Mouse (Mus musculus) limb, embryonic 14.5 days (tissue): ENCODE results near the gene Tbc1d7. TPM values are rescaled to one million over a fixed set of nuclear protein-coding genes. Genes with fewer than 3 reads are reported as not detected.

Source experiments
- ATAC-seq: fragments of 200-750 bp; cut with Nextera tagmentation; 2 replicates; pipeline ENCODE4 v1.8.0; 2017; ENCODE audit warnings: low read depth, moderate number of reproducible peaks, moderate TSS enrichment; ENCODE audit not compliant: low FRiP score
- DNase-seq: peaks from one replicate; pipeline ENCODE4 v3.0.0-alpha.2; 2015; ENCODE audit warnings: low spot score
- H3K27ac ChIP-seq: fragments of 300-500 bp; sonication (generic); replicated peaks from 2 replicates; pipeline ENCODE4 v1.5.1; 2014; ENCODE audit warnings: low read depth, mild to moderate bottlenecking, low read length, moderate library complexity, mixed read lengths
- H3K27me3 ChIP-seq: fragments of 300-500 bp; sonication (generic); 2 replicates; pipeline ENCODE4 v1.6.1; 2014; ENCODE audit warnings: low read length, mixed read lengths; ENCODE audit not compliant: control insufficient read depth, insufficient read depth
- H3K36me3 ChIP-seq: fragments of 300-500 bp; sonication (generic); 2 replicates; pipeline ENCODE4 v1.6.1; 2014; ENCODE audit warnings: mild to moderate bottlenecking, low read length, moderate library complexity, mixed read lengths; ENCODE audit not compliant: control insufficient read depth, insufficient read depth
- H3K4me1 ChIP-seq: fragments of 300-500 bp; sonication (generic); 2 replicates; pipeline ENCODE4 v1.6.1; 2014; ENCODE audit warnings: antibody characterized with exemption, low read length, mixed read lengths; ENCODE audit not compliant: control insufficient read depth, insufficient read depth
- H3K4me2 ChIP-seq: fragments of 300-500 bp; sonication (generic); replicated peaks from 2 replicates; pipeline ENCODE4 v1.6.1; 2014; ENCODE audit warnings: low read depth, mild to moderate bottlenecking, low read length, moderate library complexity; ENCODE audit not compliant: severe bottlenecking
- H3K4me3 ChIP-seq: fragments of 300-500 bp; sonication (generic); replicated peaks from 2 replicates; pipeline ENCODE4 v1.5.1; 2014; ENCODE audit warnings: low read length
- H3K9ac ChIP-seq: fragments of 300-500 bp; sonication (generic); 2 replicates; pipeline ENCODE4 v1.6.1; 2014; ENCODE audit warnings: mild to moderate bottlenecking, low read depth, low read length, moderate library complexity; ENCODE audit not compliant: severe bottlenecking
- H3K9me3 ChIP-seq: fragments of 300-500 bp; sonication (generic); 2 replicates; pipeline ENCODE4 v1.6.1; 2016; ENCODE audit warnings: low read length; ENCODE audit not compliant: control insufficient read depth
- POLR2A ChIP-seq: fragments of 200-500 bp; IDR thresholded peaks from 2 replicates; pipeline ENCODE4 v1.8.0; 2012; ENCODE audit warnings: inconsistent platforms, mild to moderate bottlenecking, moderate library complexity, borderline replicate concordance; ENCODE audit not compliant: insufficient read depth, insufficient read length; ENCODE audit errors: extremely low read depth
- WGBS: fragments of 180-500 bp; shearing (Covaris S2); extraction: QIAGEN DNeasy Blood & Tissue Kit; methylation state at CpG from one replicate; pipeline ENCODE4 v1.1.7; 2014; 5-methylcytosine and 5-hydroxymethylcytosine counted together
- polyA plus RNA-seq, 2 experiments: library from polyadenylated mRNA; depleted of rRNA in 1 of 2; stranded (reverse) in 1 of 2; unstranded in 1 of 2; fragments of >200 nt; fragmentation: Nextera tagmentation in 1 of 2; extraction: Ambion mirVana in 1 of 2; gene quantifications; 2 replicates each; pipeline versions ENCODE4 v1.2.1 to v1.2.3; 2012 to 2014

Tbc1d7 gene
- polyA plus RNA-seq, 2 experiments: 31.6 to 52.4 TPM

DNA sequence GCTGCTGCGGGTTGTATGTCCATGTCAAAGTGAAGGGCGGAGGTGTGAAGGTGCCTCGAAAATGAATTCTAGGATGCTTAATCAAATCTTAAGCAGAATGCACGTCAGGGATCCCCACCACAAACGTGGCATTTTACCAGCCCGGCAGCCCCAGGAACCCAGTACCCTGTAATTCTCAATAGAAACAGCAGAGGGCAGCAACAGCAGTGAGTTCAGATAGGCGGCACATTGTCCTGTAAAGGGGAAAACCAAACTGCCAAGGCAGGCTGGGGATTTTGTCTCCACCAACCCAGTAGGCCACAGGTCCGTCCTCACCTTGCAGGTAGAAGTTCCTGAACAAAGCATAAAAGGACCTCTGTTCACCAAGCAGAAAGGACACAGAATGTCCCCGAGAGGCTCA lies 2.0 kb upstream of the Tbc1d7 start:
- no peaks in the 10 kb centered on the region for H3K4me1 ChIP-seq
- no peak for ATAC-seq
- no peak overlapping the region for H3K27ac ChIP-seq

DNA sequence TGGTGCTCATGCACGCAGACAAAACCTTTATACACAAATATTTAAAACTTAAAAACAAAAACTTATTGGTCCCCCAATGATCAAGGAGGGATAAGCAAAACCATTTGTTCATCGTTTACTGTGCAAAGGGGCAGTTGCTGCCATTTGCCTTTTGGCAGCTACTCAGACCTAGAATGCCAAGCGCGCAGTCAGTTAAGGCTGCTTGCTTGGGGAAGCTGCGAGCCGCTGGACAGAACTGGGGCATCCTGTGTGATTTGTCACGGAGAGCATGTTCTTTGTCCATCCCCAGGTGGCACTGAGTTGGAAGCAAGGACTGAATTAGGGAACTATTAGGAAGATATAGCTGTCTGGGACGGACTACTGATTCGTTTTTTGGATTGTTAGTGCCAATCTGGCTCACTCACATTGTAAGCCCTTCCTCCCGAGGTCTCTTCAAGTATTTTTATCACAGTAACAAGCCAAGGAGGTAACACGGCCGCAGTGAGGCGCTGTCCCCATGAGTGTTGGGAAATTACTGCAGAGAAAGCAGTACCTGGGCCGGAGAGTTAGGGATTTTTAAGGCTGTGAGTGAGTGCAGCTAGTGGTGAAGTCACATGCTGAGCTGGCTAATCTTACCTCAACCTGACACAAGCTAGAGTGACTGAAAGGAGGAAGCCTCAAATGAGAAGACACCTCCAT lies 874 bp upstream of the Tbc1d7 start:
- Histone ChIP-seq H3K27ac (peak overlapping the region; percentile 61; the same call in 1 of the 2 replicates), H3K4me1 (no peaks in the 10 kb centered on the region), H3K27me3 (no peaks in the 10 kb centered on the region)

More for the DNA sequence above, 2.0 kb upstream of the Tbc1d7 start:
- no peaks in the 10 kb centered on the region for H3K9me3 ChIP-seq
- H3K27me3 ChIP-seq: no peaks in the 10 kb centered on the region
- H3K4me2 ChIP-seq: no peak overlapping the region
- no peak for TF ChIP-seq POLR2A
- DNase-seq: peak; percentile 76
- no peak overlapping the region for H3K9ac ChIP-seq
- WGBS: 16% methylated on average over 9 of the region's 9 CpGs
- no peak overlapping the region for H3K4me3 ChIP-seq
- H3K36me3 ChIP-seq: peaks cover 7% of the 10 kb centered on the region

DNA sequence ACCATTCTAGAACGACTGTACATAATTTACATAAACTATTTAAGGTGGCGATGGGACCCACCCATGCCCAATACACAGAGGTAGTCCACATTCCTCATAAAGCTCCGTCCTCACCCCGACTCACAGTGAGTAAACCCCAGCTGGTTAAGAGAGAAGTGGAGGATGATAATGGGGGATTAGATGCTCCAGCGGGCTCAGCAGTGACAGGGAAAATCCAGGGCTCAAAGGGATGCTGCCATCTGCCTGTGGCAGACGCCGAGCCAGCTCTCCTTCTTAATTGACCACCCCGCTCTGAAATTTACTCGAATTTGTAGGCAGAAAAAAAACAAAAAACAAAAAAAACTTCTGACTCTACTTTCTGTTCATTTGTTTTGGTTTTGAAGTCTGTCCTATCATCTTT lies 3.6 kb downstream of the Tbc1d7 start:
- no peak for TF ChIP-seq POLR2A
- H3K27me3 ChIP-seq: no peaks in the 10 kb centered on the region
- DNase-seq: no peak
- 81% methylated on average over 9 of the region's 9 CpGs for WGBS
- H3K36me3 ChIP-seq: peaks cover 30% of the 10 kb centered on the region
- no peaks in the 10 kb centered on the region for H3K9me3 ChIP-seq
- H3K4me3 ChIP-seq: no peak overlapping the region
- no peak overlapping the region for H3K27ac ChIP-seq
- H3K9ac ChIP-seq: no peak overlapping the region
- no peaks in the 10 kb centered on the region for H3K4me1 ChIP-seq
- no peak overlapping the region for H3K4me2 ChIP-seq
- no peak for ATAC-seq

More for the DNA sequence above, 874 bp upstream of the Tbc1d7 start:
- no peak for ATAC-seq
- H3K9me3 ChIP-seq: no peaks in the 10 kb centered on the region
- H3K4me2 ChIP-seq: peak overlapping the region; percentile 56
- no peak for DNase-seq
- no peak for TF ChIP-seq POLR2A
- WGBS: 41% methylated on average over 14 of the region's 14 CpGs
- H3K4me3 ChIP-seq: peak overlapping the region; percentile 49
- no peak overlapping the region; the same call in 1 of the 2 replicates for H3K9ac ChIP-seq
- H3K36me3 ChIP-seq: peaks cover 9% of the 10 kb centered on the region

DNA sequence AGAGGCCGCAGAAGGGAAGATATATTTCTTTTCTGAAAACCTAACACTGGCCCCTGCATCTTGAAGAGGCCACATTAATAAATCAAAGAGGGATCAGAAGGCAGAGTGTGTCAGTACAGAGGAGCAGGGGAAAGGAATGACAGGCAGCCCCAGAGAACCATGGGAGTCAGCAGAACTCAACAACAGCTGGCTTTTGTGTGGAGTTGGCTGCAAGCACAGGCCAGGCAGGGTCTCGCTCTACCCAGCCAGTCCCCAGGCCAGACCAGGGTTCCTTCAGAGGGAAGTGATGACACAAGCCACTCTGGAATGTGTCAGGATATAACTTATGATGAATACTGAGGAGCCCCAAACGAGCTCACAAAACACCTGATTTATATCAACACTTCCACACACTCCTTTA lies 11.9 kb downstream of the Tbc1d7 start:
- ATAC-seq (peak; percentile 74; the same call in 1 of the 2 replicates), DNase-seq (no peak)
- H3K27me3 ChIP-seq: no peaks in the 10 kb centered on the region
- H3K36me3 ChIP-seq: peaks cover 31% of the 10 kb centered on the region
- WGBS: 35% methylated on average over 3 of the region's 3 CpGs
- TF ChIP-seq POLR2A: no peak
- no peak overlapping the region for H3K27ac ChIP-seq
- H3K9ac ChIP-seq: no peak overlapping the region
- no peak overlapping the region for H3K4me2 ChIP-seq
- H3K4me3 ChIP-seq: no peak overlapping the region
- H3K4me1 ChIP-seq: peaks cover 11% of the 10 kb centered on the region
- H3K9me3 ChIP-seq: no peaks in the 10 kb centered on the region

DNA sequence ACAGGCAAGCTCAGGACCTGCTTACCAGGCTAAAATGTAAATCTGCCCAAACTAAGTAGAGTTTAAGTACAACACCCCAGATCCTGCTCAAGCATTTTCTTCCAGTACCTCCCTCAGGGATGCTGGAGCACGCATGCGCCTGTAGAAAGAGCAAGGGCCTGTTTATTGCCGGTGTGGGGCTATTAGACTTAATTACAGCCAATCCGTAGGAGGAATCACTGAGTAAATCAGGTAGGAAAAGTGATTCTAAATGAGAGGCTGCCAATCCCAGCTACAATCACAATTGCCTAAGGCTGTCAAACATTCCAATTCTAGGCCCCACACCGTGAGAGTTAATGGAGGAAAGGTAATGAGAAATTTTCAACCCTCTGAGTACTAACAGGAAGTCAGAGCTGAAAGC lies 13.0 kb downstream of the Tbc1d7 start:
- Histone ChIP-seq H3K4me2 (no peak overlapping the region), H3K27ac (no peak overlapping the region), H3K9ac (no peak overlapping the region), H3K4me1 (peaks cover 11% of the 10 kb centered on the region), H3K4me3 (no peak overlapping the region), H3K27me3 (no peaks in the 10 kb centered on the region), H3K9me3 (no peaks in the 10 kb centered on the region), H3K36me3 (peaks cover 31% of the 10 kb centered on the region)
- DNase-seq (no peak), ATAC-seq (no peak)
- TF ChIP-seq POLR2A: no peak
- 20% methylated on average over 5 of the region's 5 CpGs for WGBS
